Mouse (Mus musculus): ENCODE data around the gene Capns1. TPM values are rescaled to one million over a fixed set of nuclear protein-coding genes. Genes with fewer than 3 reads are reported as not detected.
"Not testable (repeated sequence)": the region's sequence is repeated elsewhere in the genome, so short reads cannot be mapped to it uniquely, and the experiment has no call there.

Capns1 gene
- polyA plus RNA-seq, 1 experiment from 2014 or later = 54.9 TPM

DNA sequence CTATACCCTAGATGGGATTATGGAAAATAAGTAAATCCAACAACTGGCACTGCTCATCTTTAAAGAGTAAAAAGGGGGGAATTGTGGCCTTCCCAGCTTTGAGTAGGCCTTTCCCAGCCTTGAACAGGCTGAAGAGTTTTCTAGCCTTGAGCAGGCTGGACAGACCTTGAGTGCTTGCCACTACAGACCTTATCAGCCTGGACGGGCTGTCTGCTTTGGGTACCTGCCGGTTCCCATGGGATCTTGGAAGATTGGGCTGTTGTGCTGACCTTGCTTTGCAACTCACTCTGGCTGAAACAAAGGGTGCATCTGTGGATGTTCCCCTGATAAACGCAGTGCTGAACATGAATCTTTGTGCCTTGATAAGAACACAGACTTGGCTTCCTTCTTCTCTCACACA is 15.3 kb upstream of the Capns1 start:
- 81% methylated on average over 3 of the region's 3 CpGs for WGBS
- H3K4me2 ChIP-seq = no peak overlapping the region
- no peaks in the 10 kb centered on the region for H3K27me3 ChIP-seq (replicated peaks; ENCODE audit: control insufficient read depth, insufficient read depth, low read length)
- H3K9me3 ChIP-seq (ENCODE audit: control insufficient read depth, low read length) = no peaks in the 10 kb centered on the region
- H3K4me1 ChIP-seq (replicated peaks; ENCODE audit: control insufficient read depth, insufficient read depth, low read length) = peaks cover under 1% of the 10 kb centered on the region; the same call in 1 of the 2 replicates
- no peak for DNase-seq (ENCODE audit: low spot score)
- H3K9ac ChIP-seq (ENCODE audit: low read depth, low read length) = no peak overlapping the region
- H3K4me3 ChIP-seq (ENCODE audit: low read depth, low read length) = no peak overlapping the region
- no peak overlapping the region for H3K27ac ChIP-seq (ENCODE audit: low read depth, low read length)
- no peak for ATAC-seq (replicated peaks; ENCODE audit: low FRiP score)
- no peaks in the 10 kb centered on the region for H3K36me3 ChIP-seq (ENCODE audit: control insufficient read depth, insufficient read depth, low read length)

DNA sequence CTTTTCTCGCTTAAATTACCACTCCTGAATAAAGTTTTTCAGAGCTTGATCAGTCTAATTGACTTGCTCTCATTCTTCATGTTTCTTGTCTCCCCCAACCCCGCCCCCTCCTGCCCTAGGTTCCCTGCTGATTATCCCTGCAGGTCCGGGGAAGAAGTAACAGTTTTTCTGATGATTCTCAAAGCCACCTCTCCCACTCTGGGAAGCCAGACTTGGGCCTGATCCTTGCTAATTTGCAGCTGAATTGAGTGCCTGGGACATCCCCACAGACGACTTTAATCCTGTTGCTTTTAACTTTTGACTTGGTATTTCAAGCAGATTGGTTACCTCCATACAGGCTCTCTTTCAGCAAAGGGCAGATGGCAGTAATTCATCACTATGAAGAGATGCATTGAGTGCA is 12.4 kb upstream of the Capns1 start:
- Histone ChIP-seq H3K4me3 (ENCODE audit: low read depth, low read length) (no peak overlapping the region), H3K36me3 (ENCODE audit: control insufficient read depth, insufficient read depth, low read length) (no peaks in the 10 kb centered on the region), H3K4me2 (no peak overlapping the region), H3K27ac (ENCODE audit: low read depth, low read length) (no peak overlapping the region), H3K4me1 (replicated peaks; ENCODE audit: control insufficient read depth, insufficient read depth, low read length) (no peaks in the 10 kb centered on the region), H3K9me3 (ENCODE audit: control insufficient read depth, low read length) (no peaks in the 10 kb centered on the region), H3K9ac (ENCODE audit: low read depth, low read length) (no peak overlapping the region), H3K27me3 (replicated peaks; ENCODE audit: control insufficient read depth, insufficient read depth, low read length) (no peaks in the 10 kb centered on the region)
- no peak for ATAC-seq (replicated peaks; ENCODE audit: low FRiP score)
- DNase-seq (ENCODE audit: low spot score) = no peak
- 28% methylated on average over 4 of the region's 4 CpGs for WGBS

GRCm38 (mm10) chr7:30206364-30206763 is 7.8 kb upstream of the Capns1 start:
- not testable (repeated sequence) for H3K9ac ChIP-seq (ENCODE audit: low read depth, low read length)

DNA sequence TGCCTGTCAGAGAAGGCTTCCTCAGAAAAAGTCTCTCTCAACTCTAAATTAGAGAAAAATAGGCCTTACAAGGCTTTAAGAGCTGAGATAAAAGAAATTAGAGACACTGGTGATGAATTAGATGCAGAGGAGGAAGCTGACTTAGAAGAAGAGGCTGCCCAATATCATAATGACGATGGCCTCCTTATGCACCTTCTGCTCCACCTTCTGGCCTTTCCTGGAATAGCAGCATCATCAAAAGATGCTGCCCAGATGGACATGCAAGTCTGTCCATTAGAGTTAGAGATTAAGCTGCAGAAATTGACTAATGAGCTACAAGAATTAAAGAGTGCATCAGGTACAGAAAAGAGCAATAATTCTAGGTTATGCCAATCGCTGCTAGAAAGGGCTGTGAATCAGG is 6.8 kb upstream of the Capns1 start:
- Histone ChIP-seq H3K36me3 (ENCODE audit: control insufficient read depth, insufficient read depth, low read length) (no peaks in the 10 kb centered on the region), H3K4me2 (no peak overlapping the region), H3K27ac (ENCODE audit: low read depth, low read length) (no peak overlapping the region), H3K9ac (ENCODE audit: low read depth, low read length) (no peak overlapping the region), H3K4me1 (replicated peaks; ENCODE audit: control insufficient read depth, insufficient read depth, low read length) (peaks cover 5% of the 10 kb centered on the region), H3K4me3 (ENCODE audit: low read depth, low read length) (no peak overlapping the region), H3K9me3 (ENCODE audit: control insufficient read depth, low read length) (no peaks in the 10 kb centered on the region), H3K27me3 (replicated peaks; ENCODE audit: control insufficient read depth, insufficient read depth, low read length) (no peaks in the 10 kb centered on the region)
- WGBS = 3% methylated on average over 2 of the region's 2 CpGs
- DNase-seq (ENCODE audit: low spot score) (no peak), ATAC-seq (replicated peaks; ENCODE audit: low FRiP score) (no peak)

More at GRCm38 (mm10) chr7:30206364-30206763, 7.8 kb upstream of the Capns1 start:
- H3K36me3 ChIP-seq (ENCODE audit: control insufficient read depth, insufficient read depth, low read length); H3K4me2 ChIP-seq; ATAC-seq (replicated peaks; ENCODE audit: low FRiP score); H3K27ac ChIP-seq (ENCODE audit: low read depth, low read length); H3K27me3 ChIP-seq (replicated peaks; ENCODE audit: control insufficient read depth, insufficient read depth, low read length); H3K4me3 ChIP-seq (ENCODE audit: low read depth, low read length); DNase-seq (ENCODE audit: low spot score); H3K4me1 ChIP-seq (replicated peaks; ENCODE audit: control insufficient read depth, insufficient read depth, low read length); H3K9me3 ChIP-seq (ENCODE audit: control insufficient read depth, low read length): not testable (repeated sequence)
- WGBS = 53% methylated on average over 5 of the region's 5 CpGs

GRCm38 (mm10) chr7:30204380-30204779 is 5.8 kb upstream of the Capns1 start:
- ATAC-seq (replicated peaks; ENCODE audit: low FRiP score) (no peak), DNase-seq (ENCODE audit: low spot score) (no peak)
- Histone ChIP-seq H3K4me3 (ENCODE audit: low read depth, low read length) (no peak overlapping the region), H3K27me3 (replicated peaks; ENCODE audit: control insufficient read depth, insufficient read depth, low read length) (no peaks in the 10 kb centered on the region), H3K9me3 (ENCODE audit: control insufficient read depth, low read length) (no peaks in the 10 kb centered on the region), H3K9ac (ENCODE audit: low read depth, low read length) (no peak overlapping the region), H3K27ac (ENCODE audit: low read depth, low read length) (no peak overlapping the region), H3K36me3 (ENCODE audit: control insufficient read depth, insufficient read depth, low read length) (no peaks in the 10 kb centered on the region), H3K4me2 (peak overlapping the region; percentile 34), H3K4me1 (replicated peaks; ENCODE audit: control insufficient read depth, insufficient read depth, low read length) (peaks cover 5% of the 10 kb centered on the region)
- 39% methylated on average over 8 of the region's 8 CpGs for WGBS

- no peaks in the 10 kb centered on the region for H3K9me3 ChIP-seq (ENCODE audit: control insufficient read depth, low read length)
- H3K4me3 ChIP-seq (ENCODE audit: low read depth, low read length) = no peak overlapping the region
- H3K27me3 ChIP-seq (replicated peaks; ENCODE audit: control insufficient read depth, insufficient read depth, low read length) = no peaks in the 10 kb centered on the region
- ATAC-seq (replicated peaks; ENCODE audit: low FRiP score) = no peak
- no peak overlapping the region for H3K9ac ChIP-seq (ENCODE audit: low read depth, low read length)
- 82% methylated on average over 11 of the region's 11 CpGs for WGBS
- no peak overlapping the region for H3K27ac ChIP-seq (ENCODE audit: low read depth, low read length)
- no peak overlapping the region for H3K4me2 ChIP-seq
- no peak for DNase-seq (ENCODE audit: low spot score)
- H3K4me1 ChIP-seq (replicated peaks; ENCODE audit: control insufficient read depth, insufficient read depth, low read length) = peaks cover 5% of the 10 kb centered on the region
- no peaks in the 10 kb centered on the region for H3K36me3 ChIP-seq (ENCODE audit: control insufficient read depth, insufficient read depth, low read length)
Measured at GRCm38 (mm10) chr7:30202895-30203690, 4.5 kb upstream of the Capns1 start.

- not testable (repeated sequence) for H3K4me1 ChIP-seq (replicated peaks; ENCODE audit: control insufficient read depth, insufficient read depth, low read length); H3K27me3 ChIP-seq (replicated peaks; ENCODE audit: control insufficient read depth, insufficient read depth, low read length); H3K4me3 ChIP-seq (ENCODE audit: low read depth, low read length); H3K27ac ChIP-seq (ENCODE audit: low read depth, low read length); H3K4me2 ChIP-seq; H3K9ac ChIP-seq (ENCODE audit: low read depth, low read length); ATAC-seq (replicated peaks; ENCODE audit: low FRiP score); H3K36me3 ChIP-seq (ENCODE audit: control insufficient read depth, insufficient read depth, low read length); DNase-seq (ENCODE audit: low spot score); H3K9me3 ChIP-seq (ENCODE audit: control insufficient read depth, low read length)
- 75% methylated on average over 5 of the region's 5 CpGs for WGBS
Measured at GRCm38 (mm10) chr7:30200661-30201060, 2.0 kb upstream of the Capns1 start.

GRCm38 (mm10) chr7:30200200-30200599 is 1.6 kb upstream of the Capns1 start:
- Histone ChIP-seq H3K27ac (ENCODE audit: low read depth, low read length) (no peak overlapping the region), H3K9ac (ENCODE audit: low read depth, low read length) (no peak overlapping the region), H3K27me3 (replicated peaks; ENCODE audit: control insufficient read depth, insufficient read depth, low read length) (no peaks in the 10 kb centered on the region), H3K36me3 (ENCODE audit: control insufficient read depth, insufficient read depth, low read length) (no peaks in the 10 kb centered on the region), H3K4me3 (ENCODE audit: low read depth, low read length) (no peak overlapping the region), H3K9me3 (ENCODE audit: control insufficient read depth, low read length) (no peaks in the 10 kb centered on the region), H3K4me1 (replicated peaks; ENCODE audit: control insufficient read depth, insufficient read depth, low read length) (peaks cover 5% of the 10 kb centered on the region), H3K4me2 (no peak overlapping the region)
- 80% methylated on average over 5 of the region's 5 CpGs for WGBS
- ATAC-seq (replicated peaks; ENCODE audit: low FRiP score) (no peak), DNase-seq (ENCODE audit: low spot score) (no peak)

- Histone ChIP-seq H3K4me2 (no peak overlapping the region), H3K36me3 (ENCODE audit: control insufficient read depth, insufficient read depth, low read length) (no peaks in the 10 kb centered on the region), H3K4me3 (ENCODE audit: low read depth, low read length) (no peak overlapping the region), H3K27ac (ENCODE audit: low read depth, low read length) (no peak overlapping the region), H3K4me1 (replicated peaks; ENCODE audit: control insufficient read depth, insufficient read depth, low read length) (peaks cover 3% of the 10 kb centered on the region), H3K9me3 (ENCODE audit: control insufficient read depth, low read length) (no peaks in the 10 kb centered on the region), H3K9ac (ENCODE audit: low read depth, low read length) (no peak overlapping the region), H3K27me3 (replicated peaks; ENCODE audit: control insufficient read depth, insufficient read depth, low read length) (no peaks in the 10 kb centered on the region)
- DNase-seq (ENCODE audit: low spot score) = no peak
- 73% methylated on average over 18 of the region's 18 CpGs for WGBS
- no peak for ATAC-seq (replicated peaks; ENCODE audit: low FRiP score)
Measured at GRCm38 (mm10) chr7:30199498-30200139, 1.0 kb upstream of the Capns1 start.

Data from liver, embryonic 11.5 days (tissue).